Mouse (Mus musculus): Measurements from ENCODE around the gene Rsg1. TPM values are rescaled to one million over a fixed set of nuclear protein-coding genes. Genes with fewer than 3 reads are reported as not detected.

Rsg1 gene
- polyA plus RNA-seq, 1 experiment from 2014 or later: 1.4 TPM

DNA sequence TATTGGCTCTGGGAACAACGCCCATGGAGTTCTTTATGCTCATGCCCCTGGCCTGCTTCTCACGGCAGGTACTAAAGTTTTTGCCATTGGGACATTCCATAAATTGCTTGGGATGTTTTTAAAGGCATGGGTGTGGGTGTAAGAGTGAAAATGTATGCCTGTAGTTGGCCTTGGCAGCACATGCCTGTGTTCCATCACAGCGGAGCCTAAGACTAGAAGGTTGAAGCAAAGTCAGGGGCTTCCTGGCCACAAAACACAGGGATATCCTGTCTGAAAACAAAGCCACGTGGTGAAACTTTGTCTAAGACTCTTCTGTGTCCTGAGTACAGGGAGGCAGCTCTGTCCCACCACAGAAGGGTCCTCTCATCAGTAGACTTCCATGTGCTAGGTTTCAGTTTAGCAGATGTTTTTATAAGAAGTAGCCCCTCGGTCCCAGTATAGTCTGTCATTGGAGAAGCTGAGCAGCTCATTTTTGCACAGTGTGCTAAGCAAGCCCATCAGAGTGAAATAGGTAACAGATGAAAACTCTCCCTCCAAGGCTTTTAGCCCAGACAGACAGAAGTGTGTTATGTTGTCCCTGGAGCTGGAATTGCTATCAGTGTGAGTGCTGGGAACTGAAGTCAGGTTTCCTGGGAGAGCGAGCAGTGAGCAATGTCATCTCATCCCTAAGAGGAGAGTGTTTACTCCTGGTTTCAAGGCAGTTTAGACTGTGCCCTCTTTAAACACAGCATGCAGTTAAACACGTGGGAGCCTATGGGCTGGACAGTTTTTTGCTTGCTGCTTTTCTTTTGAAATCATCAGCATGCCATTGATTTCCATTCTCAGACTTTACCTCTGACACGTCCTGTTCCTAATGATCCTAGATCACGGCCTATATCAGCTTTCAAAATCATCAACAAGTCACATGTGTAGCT, 26.6 kb upstream of the Rsg1 start:
- H3K9me3 ChIP-seq (replicated peaks): no peaks in the 10 kb centered on the region
- 66% methylated on average over 9 of the region's 9 CpGs for WGBS (ENCODE audit: insufficient replicate concordance)
- H3K4me2 ChIP-seq: no peak overlapping the region
- no peak overlapping the region for H3K4me3 ChIP-seq (replicated peaks)
- H3K36me3 ChIP-seq (replicated peaks): peaks cover 50% of the 10 kb centered on the region
- peak overlapping the region; percentile 42 for H3K27ac ChIP-seq (replicated peaks)
- ATAC-seq (ENCODE audit: insufficient read depth): peak; percentile 66
- H3K4me1 ChIP-seq (replicated peaks): peaks cover 20% of the 10 kb centered on the region
- H3K27me3 ChIP-seq: no peaks in the 10 kb centered on the region
- no peak overlapping the region for H3K9ac ChIP-seq

GRCm38 (mm10) chr4:141191294-141191693, 22.5 kb upstream of the Rsg1 start:
- Histone ChIP-seq H3K27me3 (no peaks in the 10 kb centered on the region), H3K9ac (no peak overlapping the region), H3K27ac (replicated peaks) (no peak overlapping the region), H3K36me3 (replicated peaks) (peaks cover 65% of the 10 kb centered on the region), H3K9me3 (replicated peaks) (no peaks in the 10 kb centered on the region), H3K4me1 (replicated peaks) (peaks cover 11% of the 10 kb centered on the region; the same call in 1 of the 2 replicates), H3K4me2 (no peak overlapping the region), H3K4me3 (replicated peaks) (no peak overlapping the region)
- ATAC-seq (ENCODE audit: insufficient read depth): no peak
- WGBS (ENCODE audit: insufficient replicate concordance): 83% methylated on average over 7 of the region's 7 CpGs

- peaks cover 95% of the 10 kb centered on the region for H3K36me3 ChIP-seq (replicated peaks)
- H3K27ac ChIP-seq (replicated peaks): no peak overlapping the region
- H3K4me2 ChIP-seq: no peak overlapping the region
- no peak overlapping the region for H3K9ac ChIP-seq
- no peak for ATAC-seq (ENCODE audit: insufficient read depth)
- no peak overlapping the region for H3K4me3 ChIP-seq (replicated peaks)
- H3K27me3 ChIP-seq: no peaks in the 10 kb centered on the region
- H3K9me3 ChIP-seq (replicated peaks): no peaks in the 10 kb centered on the region
- 81% methylated on average over 6 of the region's 6 CpGs for WGBS (ENCODE audit: insufficient replicate concordance)
- peaks cover 3% of the 10 kb centered on the region; the same call in 1 of the 2 replicates for H3K4me1 ChIP-seq (replicated peaks)
These were observed 19.2 kb upstream of the Rsg1 start for GRCm38 (mm10) chr4:141194553-141194952.

- Histone ChIP-seq H3K4me3 (replicated peaks) (no peak overlapping the region), H3K9me3 (replicated peaks) (no peaks in the 10 kb centered on the region), H3K27me3 (no peaks in the 10 kb centered on the region), H3K27ac (replicated peaks) (no peak overlapping the region), H3K4me1 (replicated peaks) (peaks cover 5% of the 10 kb centered on the region; the same call in 1 of the 2 replicates), H3K4me2 (no peak overlapping the region), H3K36me3 (replicated peaks) (peaks cover 97% of the 10 kb centered on the region), H3K9ac (no peak overlapping the region)
- WGBS (ENCODE audit: insufficient replicate concordance): 84% methylated on average over 13 of the region's 13 CpGs
- no peak for ATAC-seq (ENCODE audit: insufficient read depth)
These were observed 16.6 kb upstream of the Rsg1 start for GRCm38 (mm10) chr4:141196981-141197685.

GRCm38 (mm10) chr4:141197686-141198035, 16.1 kb upstream of the Rsg1 start:
- Histone ChIP-seq H3K9ac (no peak overlapping the region), H3K4me2 (no peak overlapping the region), H3K9me3 (replicated peaks) (no peaks in the 10 kb centered on the region), H3K27ac (replicated peaks) (no peak overlapping the region), H3K36me3 (replicated peaks) (peaks cover 97% of the 10 kb centered on the region), H3K27me3 (no peaks in the 10 kb centered on the region), H3K4me1 (replicated peaks) (peaks cover 6% of the 10 kb centered on the region; the same call in 1 of the 2 replicates), H3K4me3 (replicated peaks) (no peak overlapping the region)
- 95% methylated on average over 13 of the region's 13 CpGs for WGBS (ENCODE audit: insufficient replicate concordance)
- ATAC-seq (ENCODE audit: insufficient read depth): no peak

- no peak overlapping the region for H3K27ac ChIP-seq (replicated peaks)
- WGBS (ENCODE audit: insufficient replicate concordance): 51% methylated on average over 11 of the region's 11 CpGs
- H3K36me3 ChIP-seq (replicated peaks): peaks cover 76% of the 10 kb centered on the region
These were observed 12.8 kb upstream of the Rsg1 start for GRCm38 (mm10) chr4:141200906-141201305.

GRCm38 (mm10) chr4:141202192-141202591, 11.6 kb upstream of the Rsg1 start:
- Histone ChIP-seq H3K4me3 (replicated peaks) (no peak overlapping the region), H3K27me3 (no peaks in the 10 kb centered on the region), H3K9me3 (replicated peaks) (no peaks in the 10 kb centered on the region), H3K9ac (no peak overlapping the region), H3K4me2 (no peak overlapping the region), H3K4me1 (replicated peaks) (peaks cover 5% of the 10 kb centered on the region; the same call in 1 of the 2 replicates), H3K27ac (replicated peaks) (no peak overlapping the region), H3K36me3 (replicated peaks) (peaks cover 64% of the 10 kb centered on the region)
- no peak for ATAC-seq (ENCODE audit: insufficient read depth)
- 88% methylated on average over 6 of the region's 6 CpGs for WGBS (ENCODE audit: insufficient replicate concordance)

More at GRCm38 (mm10) chr4:141200906-141201305, 12.8 kb upstream of the Rsg1 start:
- H3K4me1 ChIP-seq (replicated peaks): peaks cover 6% of the 10 kb centered on the region; the same call in 1 of the 2 replicates
- ATAC-seq (ENCODE audit: insufficient read depth): no peak
- no peak overlapping the region for H3K4me2 ChIP-seq
- no peaks in the 10 kb centered on the region for H3K9me3 ChIP-seq (replicated peaks)
- no peak overlapping the region for H3K4me3 ChIP-seq (replicated peaks)
- H3K9ac ChIP-seq: no peak overlapping the region
- H3K27me3 ChIP-seq: no peaks in the 10 kb centered on the region

DNA sequence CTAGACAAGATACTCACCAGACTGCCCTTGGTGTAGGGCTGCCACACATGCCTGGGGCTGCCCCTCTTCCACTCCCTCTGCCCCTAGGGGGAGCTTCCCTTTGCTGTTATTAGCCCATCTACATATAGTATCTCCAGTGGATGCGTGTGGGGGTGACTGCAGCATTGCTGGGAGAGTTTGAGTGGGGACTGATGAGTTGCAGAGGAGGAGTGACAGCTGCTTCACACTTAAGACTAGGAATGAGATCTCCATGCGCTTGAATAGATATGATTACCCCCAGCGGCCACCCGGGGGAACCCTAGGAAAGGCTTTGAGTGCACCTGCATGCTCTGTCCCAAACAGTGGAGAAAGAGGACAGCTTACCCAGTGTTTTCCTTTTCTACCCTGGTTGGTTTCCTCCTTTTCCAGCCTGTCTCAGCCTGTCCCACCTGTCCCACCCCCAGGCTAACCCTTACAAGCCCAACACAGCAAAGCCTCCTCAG, 9.1 kb upstream of the Rsg1 start:
- ATAC-seq (ENCODE audit: insufficient read depth): no peak
- H3K27ac ChIP-seq (replicated peaks): no peak overlapping the region
- 64% methylated on average over 4 of the region's 4 CpGs for WGBS (ENCODE audit: insufficient replicate concordance)

GRCm38 (mm10) chr4:141207081-141207480, 6.7 kb upstream of the Rsg1 start:
- WGBS (ENCODE audit: insufficient replicate concordance): 80% methylated on average over 5 of the region's 5 CpGs
- ATAC-seq (ENCODE audit: insufficient read depth): no peak

More for the DNA sequence above, 9.1 kb upstream of the Rsg1 start:
- Histone ChIP-seq H3K36me3 (replicated peaks) (peaks cover 39% of the 10 kb centered on the region), H3K9ac (no peak overlapping the region), H3K4me2 (no peak overlapping the region), H3K27me3 (no peaks in the 10 kb centered on the region), H3K4me3 (replicated peaks) (no peak overlapping the region), H3K9me3 (replicated peaks) (no peaks in the 10 kb centered on the region), H3K4me1 (replicated peaks) (0 out of 2 replicates have a peak, but pooled peaks cover 3% of the 10 kb centered on the region)

GRCm38 (mm10) chr4:141210524-141211219, 3.1 kb upstream of the Rsg1 start:
- peak overlapping the region; percentile 61 for H3K4me2 ChIP-seq
- H3K36me3 ChIP-seq (replicated peaks): no peaks in the 10 kb centered on the region
- H3K9me3 ChIP-seq (replicated peaks): no peaks in the 10 kb centered on the region
- H3K9ac ChIP-seq: no peak overlapping the region
- peaks cover 26% of the 10 kb centered on the region for H3K4me1 ChIP-seq (replicated peaks)
- no peaks in the 10 kb centered on the region for H3K27me3 ChIP-seq
- ATAC-seq (ENCODE audit: insufficient read depth): peak; percentile 60
- WGBS (ENCODE audit: insufficient replicate concordance): 58% methylated on average over 14 of the region's 14 CpGs
- H3K4me3 ChIP-seq (replicated peaks): peak overlapping the region; percentile 55
- peak overlapping the region; percentile 80 for H3K27ac ChIP-seq (replicated peaks)

More at GRCm38 (mm10) chr4:141207081-141207480, 6.7 kb upstream of the Rsg1 start:
- Histone ChIP-seq H3K4me3 (replicated peaks) (no peak overlapping the region), H3K4me2 (no peak overlapping the region), H3K4me1 (replicated peaks) (0 out of 2 replicates have a peak, but pooled peaks cover 6% of the 10 kb centered on the region), H3K9ac (no peak overlapping the region), H3K36me3 (replicated peaks) (peaks cover 15% of the 10 kb centered on the region), H3K27me3 (no peaks in the 10 kb centered on the region), H3K9me3 (replicated peaks) (no peaks in the 10 kb centered on the region), H3K27ac (replicated peaks) (no peak overlapping the region)
